Mouse (Mus musculus) c-Kit-positive CD71-negative TER-119-negative erythroid progenitor cells, embryonic 14.5 days (primary cell): ENCODE data around the gene Gdap1l1.
"Not testable (repeated sequence)": the region's sequence is repeated elsewhere in the genome, so short reads cannot be mapped to it uniquely, and the experiment has no call there.

ENCODE experiments used
- DNase-seq: peaks from one replicate; pipeline ENCODE4 v3.0.0-alpha.2; 2013; ENCODE audit warnings: low read depth

The Gdap1l1 gene

GRCm38 (mm10) chr2:163422895-163423660 is 15.2 kb upstream of the Gdap1l1 start:
- no peak for DNase-seq

DNA sequence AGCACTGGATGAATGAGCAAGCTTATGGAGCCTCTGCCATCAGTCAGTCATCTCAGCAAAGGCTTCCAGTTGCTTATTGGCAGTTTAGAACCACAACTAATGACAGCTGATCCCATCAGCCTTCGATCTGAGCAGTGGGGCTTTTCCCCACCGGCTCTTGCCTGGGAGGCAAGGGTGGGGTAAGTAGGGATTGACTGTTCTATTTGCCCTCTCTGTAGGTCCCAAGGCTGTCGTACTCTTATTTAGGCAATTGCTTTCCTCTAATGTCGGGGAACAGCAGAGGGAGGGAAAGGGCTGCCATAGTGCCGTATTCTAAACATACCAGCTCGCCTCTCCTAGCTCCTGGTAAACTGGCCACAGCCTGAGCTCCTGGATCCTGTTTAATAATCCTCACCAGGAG is 13.7 kb upstream of the Gdap1l1 start, which contains the start of gene Oser1:
Gene Oser1 (minus strand): TSS at position 101 of the 400 bp plus-strand sequence.
- no peak for DNase-seq

DNA sequence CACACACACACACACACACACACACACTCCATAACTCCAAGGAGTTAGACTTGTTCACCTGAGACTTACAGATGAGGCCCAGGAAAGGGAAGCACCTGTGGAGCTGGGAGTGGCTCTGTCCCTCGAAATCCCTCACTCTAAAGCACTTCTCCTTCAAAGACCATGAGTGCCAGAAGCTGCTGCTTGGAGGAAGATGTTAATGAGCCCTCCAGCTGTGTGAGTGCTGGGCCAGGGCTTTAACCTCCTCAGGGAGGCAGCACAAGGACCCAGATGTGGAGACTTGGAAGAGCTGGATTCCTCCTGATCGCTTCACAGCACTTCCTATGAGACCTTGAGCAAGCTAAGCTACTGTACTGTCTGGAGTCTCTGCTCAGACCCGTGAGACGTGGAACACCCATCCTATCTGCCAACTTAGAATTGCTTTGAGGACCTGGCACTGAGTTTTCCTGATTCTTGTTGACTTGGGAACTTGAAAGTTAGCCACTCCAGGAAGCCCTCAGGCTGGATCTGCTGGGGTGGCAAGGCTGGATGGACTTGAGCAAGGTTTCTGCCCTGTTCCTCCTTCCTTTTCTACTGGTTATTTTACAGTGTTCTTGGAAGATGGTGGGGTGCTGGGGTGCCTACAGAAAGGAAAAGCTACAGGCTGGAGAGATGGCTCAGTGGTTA is 9.8 kb upstream of the Gdap1l1 start:
- DNase-seq: no peak

- DNase-seq: no peak
Observed at GRCm38 (mm10) chr2:163431289-163431688, 7.0 kb upstream of the Gdap1l1 start.

- no peak for DNase-seq
Observed at GRCm38 (mm10) chr2:163433971-163434370, 4.3 kb upstream of the Gdap1l1 start.

GRCm38 (mm10) chr2:163437800-163438199 is 476 bp upstream of the Gdap1l1 start:
- no peak for DNase-seq

GRCm38 (mm10) chr2:163438619-163439451 is 559 bp downstream of the Gdap1l1 start:
- peak; percentile 40 for DNase-seq

DNA sequence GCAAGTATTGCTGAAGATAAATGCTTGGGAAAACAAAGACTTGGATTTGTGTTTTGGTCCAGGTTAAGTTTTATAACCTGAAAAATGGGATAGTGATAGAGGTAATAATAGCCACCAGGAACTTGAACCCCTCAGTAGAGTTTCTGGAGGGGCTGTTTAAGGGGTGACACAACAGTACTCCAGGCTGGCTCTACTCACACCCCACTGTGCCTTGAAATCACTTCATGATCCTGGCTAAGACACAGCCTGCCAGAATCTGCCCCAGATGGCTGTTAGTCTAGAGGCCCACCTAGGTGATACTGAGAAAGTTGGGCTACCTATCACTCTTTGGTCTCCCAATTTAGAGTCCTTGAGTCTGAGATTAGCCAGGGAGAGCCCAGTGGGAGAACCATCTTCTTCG is 1.2 kb downstream of the Gdap1l1 start:
- DNase-seq: no peak

DNA sequence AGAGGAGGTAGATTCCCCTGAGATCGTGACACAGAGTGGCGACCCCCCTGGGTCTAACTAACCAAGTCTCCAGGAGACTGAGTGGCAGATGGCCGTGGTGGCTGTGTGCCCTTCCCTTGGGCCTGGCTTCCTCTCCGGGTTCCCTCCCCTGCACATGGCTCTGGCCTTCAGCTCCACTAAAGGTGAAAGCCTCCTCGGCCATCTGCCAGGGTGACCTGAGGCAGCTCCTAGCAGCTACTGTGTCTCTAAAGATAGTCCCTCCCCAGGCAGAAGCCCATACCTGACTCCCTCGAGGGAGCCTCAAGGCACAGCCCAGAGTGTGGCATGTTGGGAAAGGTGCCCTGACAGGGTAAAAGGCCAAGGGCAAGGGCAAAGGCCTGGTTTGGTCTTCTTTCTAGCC is 5.3 kb downstream of the Gdap1l1 start:
- no peak for DNase-seq

GRCm38 (mm10) chr2:163444017-163444416 is 5.7 kb downstream of the Gdap1l1 start:
- DNase-seq: no peak

DNA sequence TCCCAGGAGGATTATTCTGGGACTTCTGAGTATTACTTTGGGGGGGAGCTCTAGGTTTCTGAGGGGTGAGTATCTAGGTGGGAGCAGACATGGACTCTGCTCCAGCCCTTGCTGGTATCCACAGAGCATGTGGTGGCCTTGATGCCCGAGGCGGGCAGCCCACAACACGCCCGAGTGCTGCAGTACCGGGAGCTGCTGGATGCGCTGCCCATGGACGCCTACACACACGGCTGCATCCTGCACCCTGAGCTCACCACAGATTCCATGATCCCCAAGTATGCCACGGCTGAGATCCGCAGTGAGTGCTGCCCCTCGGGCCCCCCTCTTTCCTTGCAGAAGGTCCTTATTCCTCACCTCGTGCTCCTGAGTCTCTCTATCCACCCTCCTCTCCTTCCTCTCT is 9.1 kb downstream of the Gdap1l1 start:
- DNase-seq: no peak

GRCm38 (mm10) chr2:163449276-163449675 is 11.0 kb downstream of the Gdap1l1 start:
- no peak for DNase-seq

GRCm38 (mm10) chr2:163450668-163451295 is 12.5 kb downstream of the Gdap1l1 start:
- DNase-seq: no peak

- DNase-seq: no peak
Observed at GRCm38 (mm10) chr2:163452738-163453137, 14.5 kb downstream of the Gdap1l1 start.

- no peak for DNase-seq
Observed at GRCm38 (mm10) chr2:163453378-163453777, 15.1 kb downstream of the Gdap1l1 start.

- no peak for DNase-seq
Observed at GRCm38 (mm10) chr2:163458539-163459265, 20.4 kb downstream of the Gdap1l1 start.

- DNase-seq: no peak
Observed at GRCm38 (mm10) chr2:163459380-163459779, 21.1 kb downstream of the Gdap1l1 start.

- DNase-seq: no peak
Observed at GRCm38 (mm10) chr2:163460622-163461021, 22.3 kb downstream of the Gdap1l1 start.

DNA sequence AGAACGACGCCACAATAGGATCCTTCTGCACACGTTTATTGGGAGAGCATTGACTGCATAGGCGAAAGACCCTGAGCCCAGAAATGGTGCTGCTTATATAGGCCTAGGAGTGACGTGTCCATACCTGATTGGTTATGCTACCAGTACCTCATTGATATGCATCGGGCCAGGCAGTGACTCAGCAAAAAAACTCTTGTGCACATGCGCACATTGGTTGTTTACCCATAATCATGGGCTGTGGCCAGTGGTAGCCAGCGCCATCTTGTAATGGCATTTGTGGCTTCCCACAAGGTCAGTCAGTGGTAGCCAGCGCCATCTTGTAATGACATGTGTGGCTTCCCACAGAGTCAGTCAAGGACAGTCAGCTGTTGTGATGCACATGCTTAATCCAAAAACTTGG is 23.0 kb downstream of the Gdap1l1 start:
- DNase-seq: not testable (repeated sequence)

DNA sequence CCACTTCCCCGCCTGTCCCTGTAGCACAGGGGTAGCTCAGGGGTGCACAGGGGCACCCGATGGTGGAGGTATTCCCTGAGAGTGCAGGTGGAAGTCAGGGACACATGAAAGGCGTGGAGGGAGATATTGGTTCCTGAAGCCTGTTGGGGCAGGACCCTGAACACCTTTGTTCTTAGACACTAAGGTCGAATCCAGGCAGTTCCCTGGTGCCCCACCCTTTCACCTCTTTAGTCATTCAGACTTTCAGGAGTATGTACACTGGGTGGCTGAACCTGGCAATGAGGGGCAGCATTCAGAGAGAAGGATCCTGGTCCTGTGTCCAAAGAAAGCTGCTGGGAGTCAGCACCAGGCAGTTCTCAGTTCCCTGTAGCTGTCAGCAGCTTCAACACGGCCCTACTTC is 24.1 kb downstream of the Gdap1l1 start:
- no peak for DNase-seq

DNA sequence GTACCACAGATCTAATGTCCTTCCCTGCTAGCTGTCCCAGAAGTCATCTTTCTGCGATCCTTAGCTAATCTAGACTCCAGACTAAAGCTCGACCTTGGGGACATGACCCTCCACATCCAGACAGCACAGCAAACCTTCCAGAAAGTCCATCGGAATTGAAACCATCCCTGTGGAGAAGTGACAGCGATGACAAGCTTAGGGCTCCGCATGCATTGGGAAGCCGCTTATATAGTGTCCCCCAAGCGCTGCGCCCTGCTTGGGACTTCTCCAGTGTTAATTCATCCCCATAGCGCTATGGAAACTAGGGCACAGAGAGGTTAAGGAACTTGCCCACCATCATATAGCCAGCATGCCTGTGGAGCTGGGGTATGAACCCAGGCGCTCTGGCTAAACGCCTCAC is 24.5 kb downstream of the Gdap1l1 start:
- DNase-seq: no peak
